Mouse (Mus musculus) adrenal gland, adult 2 months (tissue): Measurements from ENCODE around the gene Mfsd10. TPM values are rescaled to one million over a fixed set of nuclear protein-coding genes. Genes with fewer than 3 reads are reported as not detected.

Experiments
- DNase-seq: peaks from one replicate; pipeline ENCODE4 v3.0.0; 2021
- long read RNA-seq: library from polyadenylated mRNA; stranded (forward); transcript quantifications from one replicate; pipeline ENCODE4 v2.0.0, GENCODE M21; 2021
- polyA plus RNA-seq: library from polyadenylated mRNA; depleted of rRNA; stranded (reverse); fragments of >200 nt; gene quantifications from 2 replicates; pipeline ENCODE4 v1.2.3, GENCODE M21; 2012; rRNA removed
- total RNA-seq, 2 experiments: library from RNA; stranded (reverse); gene quantifications; 2 replicates each; pipeline ENCODE4 v1.2.3; 2021

The Mfsd10 gene
- total RNA-seq (10 to 100 TPM; 32.8 to 37.4 TPM), polyA plus RNA-seq (201 and 211 TPM in 2 replicates)
- long read RNA-seq, transcript Mfsd10-201 (13 exons, 1,907 nt) = major isoform, 16 of 39 reads
- long read RNA-seq, partial matches to known transcripts = 1 of 39 reads
- long read RNA-seq, other reads (novel, unspliced or antisense) = 14 of 39 reads

DNA sequence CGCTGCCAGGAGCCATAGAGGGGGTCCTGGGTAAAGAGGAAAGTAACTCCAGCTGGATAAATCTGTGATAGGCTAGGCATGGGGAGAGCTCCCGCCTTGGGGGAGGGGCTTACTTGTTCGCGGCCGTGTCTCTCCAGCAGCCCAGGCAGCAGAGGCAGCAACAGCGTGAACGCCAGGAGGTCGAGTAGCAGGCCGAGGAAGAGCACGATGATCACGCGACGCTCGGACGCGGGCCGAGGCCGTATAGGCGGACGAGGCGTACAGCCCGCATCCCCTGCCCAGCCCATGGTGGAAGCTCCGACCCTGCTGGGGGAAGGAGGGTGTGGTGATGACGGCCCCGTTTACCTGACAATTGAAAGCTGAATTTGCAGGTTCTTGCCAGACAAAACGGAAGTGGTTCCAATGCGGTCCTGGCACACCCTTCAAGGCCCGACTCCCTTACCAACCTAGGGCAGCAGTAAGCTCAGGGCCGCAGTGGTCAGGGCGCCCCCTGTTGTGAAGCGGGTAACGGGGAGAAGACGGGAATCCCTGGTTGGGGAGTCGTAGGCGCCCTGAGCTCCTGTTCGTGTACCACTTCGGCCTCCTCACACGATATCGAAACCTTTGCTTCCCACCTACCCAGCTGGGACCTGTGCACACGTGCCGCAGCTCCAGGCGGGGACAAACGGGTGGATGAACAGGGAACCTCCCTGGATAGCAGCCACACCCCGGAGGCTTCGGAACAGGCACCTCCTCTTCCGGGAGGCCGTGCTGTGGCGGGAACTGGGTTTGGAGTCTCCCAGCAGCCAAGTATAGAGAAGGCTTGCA, at the start of gene Mfsd10:
Gene Mfsd10, minus strand, starts transcription at position 732 of the 807 bp plus-strand sequence.
- DNase-seq = peak; percentile 88

DNA sequence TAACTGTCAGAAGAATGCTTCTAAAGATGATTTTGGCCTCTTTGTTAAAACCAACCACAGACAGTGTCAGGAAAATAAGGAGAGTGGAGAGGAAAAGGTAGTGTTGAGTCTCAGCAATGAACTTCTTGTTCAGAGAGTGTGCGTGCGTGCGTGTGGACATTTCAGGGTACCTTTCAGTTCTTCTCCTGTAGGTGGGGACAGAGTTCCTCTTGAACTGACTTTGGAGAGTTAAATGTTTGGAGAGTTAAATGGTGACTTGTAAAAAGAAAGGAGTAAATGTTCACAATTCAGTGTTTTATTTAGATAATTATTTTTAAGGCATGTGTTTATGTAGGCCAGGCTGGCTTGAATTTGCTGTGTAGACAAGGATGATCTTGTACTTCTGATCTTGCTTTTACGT, 33.3 kb upstream of the Mfsd10 start:
- no peak for DNase-seq

DNA sequence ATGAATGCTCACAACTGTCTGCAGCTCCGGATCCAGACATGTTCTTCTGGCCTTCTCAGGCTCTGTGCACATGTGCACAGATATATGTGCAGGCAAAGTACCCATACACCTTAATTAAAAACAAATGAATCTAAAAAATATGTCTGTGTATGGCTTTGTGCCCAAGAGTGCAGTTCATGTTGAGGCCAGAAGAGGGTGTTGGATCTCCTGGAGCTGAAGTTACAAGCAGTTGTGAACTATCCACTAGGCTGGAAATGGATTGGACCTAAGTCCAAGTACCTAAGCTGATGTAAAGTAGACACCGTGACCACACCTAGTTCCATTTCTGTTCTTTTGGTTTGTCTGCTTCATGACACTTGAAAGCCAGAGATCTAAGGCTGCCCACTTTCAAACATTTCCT, 32.5 kb upstream of the Mfsd10 start:
- no peak for DNase-seq

DNA sequence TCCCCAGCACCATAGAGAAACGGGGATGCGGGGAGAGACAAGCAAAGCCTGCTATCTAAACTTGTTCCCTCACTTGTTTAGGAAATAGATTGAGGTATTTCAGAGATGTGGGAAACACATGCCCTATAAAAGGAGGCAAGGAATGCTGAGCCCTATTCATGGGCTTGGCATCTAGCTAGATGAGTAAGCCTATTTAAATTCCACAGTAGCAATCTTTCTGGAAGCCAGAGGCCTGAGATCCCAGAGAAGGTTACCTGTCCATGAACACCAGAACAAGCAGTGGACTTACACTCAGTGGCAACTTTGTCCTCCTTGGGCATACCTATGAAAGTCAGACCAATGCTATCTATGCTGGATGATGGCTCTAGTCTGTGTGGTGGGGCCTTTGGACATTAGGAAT, 26.2 kb upstream of the Mfsd10 start:
- DNase-seq = no peak

DNA sequence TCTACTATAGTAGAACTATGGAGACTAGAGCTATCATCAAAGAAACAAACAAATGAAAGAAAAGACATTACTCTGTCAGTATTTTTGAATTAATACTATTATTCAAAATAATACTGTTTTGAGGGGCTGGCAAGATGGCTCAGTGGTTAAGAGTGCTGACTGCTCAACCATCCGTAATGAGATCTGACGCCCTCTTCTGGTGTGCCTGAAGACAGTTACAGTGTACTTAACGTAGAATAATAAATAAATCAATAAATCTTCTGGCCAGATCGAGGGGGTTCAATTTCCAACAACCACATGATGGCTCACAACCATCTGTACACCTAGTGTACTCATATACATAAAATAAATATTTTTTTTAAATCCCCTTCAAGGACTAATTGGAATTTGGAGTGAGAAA, 24.9 kb upstream of the Mfsd10 start:
- DNase-seq = no peak

DNA sequence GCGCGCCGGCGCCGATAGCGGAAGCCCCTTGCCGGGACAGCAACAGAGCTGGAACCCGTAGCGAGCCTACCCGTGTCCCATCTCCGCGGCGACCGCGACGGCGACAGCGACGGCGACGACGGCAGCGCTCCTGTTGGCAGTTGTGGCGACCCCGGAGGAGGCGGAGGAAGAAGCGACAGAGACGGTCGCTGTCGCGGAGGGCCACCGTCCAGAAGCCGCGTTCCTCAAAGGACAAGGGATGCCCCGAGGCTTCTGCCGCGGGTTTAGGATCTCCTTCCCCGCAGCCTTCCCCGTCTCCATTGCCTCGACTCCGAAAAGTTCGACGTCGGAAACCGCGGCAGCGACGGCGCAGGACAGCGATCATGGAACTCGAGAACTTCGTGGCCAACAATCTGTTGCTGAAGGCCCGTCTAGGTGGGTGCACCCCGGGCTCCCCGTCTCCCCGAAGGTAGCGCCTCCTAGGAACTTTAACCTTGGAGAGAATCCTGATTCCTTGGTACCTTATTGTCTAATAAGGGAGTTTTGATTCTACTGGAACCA, 23.6 kb upstream of the Mfsd10 start:
- DNase-seq = no peak

DNA sequence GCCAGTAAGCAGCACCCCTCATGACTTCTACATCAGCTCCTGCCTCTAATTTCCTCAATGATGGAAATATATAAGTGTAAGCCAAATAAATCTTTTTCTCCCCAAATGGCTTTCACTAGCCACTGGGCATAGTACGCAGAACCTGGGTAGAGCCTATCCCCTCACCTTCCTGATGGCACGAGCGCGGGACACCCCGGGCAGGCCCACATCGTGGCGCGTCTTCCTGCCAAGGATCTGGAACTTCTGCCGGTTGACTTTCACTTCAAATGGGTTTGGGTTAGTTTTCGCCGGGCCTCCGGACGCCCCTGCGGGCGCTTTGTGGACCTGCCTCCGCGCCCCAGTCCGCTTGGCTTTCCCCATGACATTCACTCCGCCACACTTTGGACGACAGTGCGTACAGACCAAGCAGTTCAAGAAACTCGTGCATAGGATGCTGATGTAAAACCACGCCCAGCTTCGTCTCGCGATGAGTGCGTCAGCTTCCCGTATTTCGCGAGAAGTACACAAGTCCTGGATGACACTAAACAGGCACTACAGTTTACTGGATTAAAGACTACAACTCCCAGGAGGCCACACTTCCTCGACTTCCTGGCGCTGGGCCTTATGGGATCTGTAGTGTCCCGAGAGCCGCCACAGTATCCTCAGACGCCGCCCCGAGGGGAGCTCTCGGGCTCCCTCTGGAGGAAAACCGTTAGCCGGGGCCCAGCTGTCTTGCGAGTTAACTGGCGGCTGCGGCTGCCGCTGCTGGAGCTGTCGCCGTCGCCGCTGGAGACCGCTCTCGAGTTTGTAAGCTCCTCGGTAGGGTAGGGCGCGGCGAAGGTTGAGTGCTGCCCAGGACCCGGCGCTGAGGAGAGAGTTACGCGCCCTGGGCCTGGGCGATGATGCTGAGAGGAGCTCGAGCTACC, 22.9 kb upstream of the Mfsd10 start, which contains the start of the genes Nop14 and Grk4:
Gene Nop14, minus strand, starts transcription at position 463 of the 905 bp plus-strand sequence.
Gene Grk4, plus strand, starts transcription at position 694 of the 905 bp plus-strand sequence.
- peak; percentile 99 for DNase-seq

DNA sequence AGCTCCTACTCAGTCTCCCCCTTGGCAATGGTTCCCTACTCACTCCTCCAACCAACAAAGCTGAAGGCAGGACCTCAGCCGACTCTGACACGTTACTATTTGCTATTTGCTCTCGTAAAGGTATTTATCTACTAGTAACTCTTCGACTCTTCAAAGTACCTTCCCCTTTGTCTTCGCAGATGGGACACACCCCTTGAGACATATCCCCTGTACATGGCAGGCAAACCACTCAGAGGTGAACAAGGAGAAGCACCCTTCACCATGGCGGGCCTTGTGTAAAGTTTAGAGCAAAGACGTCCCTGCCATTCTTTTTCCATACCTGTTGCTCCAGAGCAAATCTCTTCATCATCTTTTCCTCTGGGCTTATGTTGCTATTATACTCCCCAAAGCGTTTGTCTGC, 20.5 kb upstream of the Mfsd10 start:
- DNase-seq = no peak

DNA sequence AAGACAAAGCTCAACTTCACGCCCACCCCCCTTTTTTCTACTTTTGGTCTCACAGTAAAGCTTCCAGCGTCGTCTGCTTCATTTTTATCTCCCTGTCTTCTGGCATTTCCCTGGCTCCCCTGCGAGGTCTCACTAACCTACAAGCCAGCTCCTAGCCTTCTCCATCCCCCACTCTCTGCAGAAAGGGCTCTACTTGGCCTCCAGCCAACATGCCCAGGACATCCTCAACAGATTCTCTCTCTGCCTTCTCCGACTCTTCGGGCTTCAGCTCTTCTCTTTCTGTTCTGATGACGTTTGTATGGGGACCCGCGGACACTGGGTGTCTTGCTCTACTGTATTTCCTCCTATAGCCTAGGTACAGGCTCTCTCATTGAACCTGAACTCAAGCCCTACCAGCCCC, 17.9 kb upstream of the Mfsd10 start:
- DNase-seq = no peak

DNA sequence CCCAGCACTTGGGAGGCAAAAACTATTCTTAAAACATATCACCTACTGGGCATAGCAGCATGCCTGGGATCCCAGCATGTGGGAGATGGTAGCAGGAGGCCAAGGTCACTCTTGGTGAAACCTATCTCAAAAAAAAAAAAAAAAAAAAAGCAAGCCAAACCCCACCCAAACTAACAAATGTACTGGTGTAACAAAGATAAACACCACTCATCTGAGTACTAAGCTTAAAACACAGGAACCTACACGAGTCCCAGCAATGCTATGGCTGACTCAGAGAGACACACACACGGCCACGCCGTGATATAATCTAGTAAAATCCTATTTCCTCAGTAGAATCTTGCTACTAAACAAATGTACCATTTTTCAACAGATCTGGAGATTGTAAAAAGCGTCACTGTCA, 15.9 kb upstream of the Mfsd10 start:
- DNase-seq = no peak

DNA sequence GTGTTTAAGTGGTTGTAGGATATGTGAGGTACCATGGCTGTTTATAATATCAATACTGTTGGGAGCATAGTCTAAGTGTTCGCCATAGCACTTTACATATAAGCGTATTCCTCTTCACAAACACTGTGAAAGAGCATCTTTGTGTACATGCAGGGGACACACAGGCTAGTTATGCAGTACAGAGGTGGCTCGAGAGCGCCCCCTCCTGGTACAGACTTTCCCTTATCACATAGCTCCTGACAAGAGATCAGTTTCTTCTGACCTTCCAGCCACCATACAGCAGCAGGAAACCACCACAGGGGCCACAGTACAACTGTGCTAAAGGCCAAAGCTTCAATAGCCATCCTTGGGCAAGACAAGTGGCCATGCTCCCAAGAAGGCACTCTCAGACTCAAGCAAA, 10.6 kb upstream of the Mfsd10 start:
- DNase-seq = peak; percentile 37

DNA sequence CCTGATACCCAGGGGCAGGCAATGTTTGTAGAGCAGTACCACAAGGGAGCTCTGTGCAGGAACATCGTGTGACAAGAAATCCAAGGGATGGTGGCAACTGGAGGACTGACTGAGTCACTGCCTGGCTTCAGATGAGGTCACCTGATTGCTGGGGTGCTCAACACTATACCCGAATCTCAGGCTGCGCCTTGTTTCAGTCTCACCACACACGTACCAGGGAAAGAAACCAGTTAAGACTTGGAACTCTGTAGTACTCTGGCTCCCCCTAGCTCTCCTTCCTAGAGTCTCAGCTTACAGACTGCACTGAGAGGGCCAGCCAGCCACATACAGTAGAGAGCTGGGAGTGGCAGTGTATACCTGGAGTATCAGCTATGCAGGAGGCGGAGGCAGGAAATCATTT, 5.9 kb upstream of the Mfsd10 start:
- peak; percentile 43 for DNase-seq

DNA sequence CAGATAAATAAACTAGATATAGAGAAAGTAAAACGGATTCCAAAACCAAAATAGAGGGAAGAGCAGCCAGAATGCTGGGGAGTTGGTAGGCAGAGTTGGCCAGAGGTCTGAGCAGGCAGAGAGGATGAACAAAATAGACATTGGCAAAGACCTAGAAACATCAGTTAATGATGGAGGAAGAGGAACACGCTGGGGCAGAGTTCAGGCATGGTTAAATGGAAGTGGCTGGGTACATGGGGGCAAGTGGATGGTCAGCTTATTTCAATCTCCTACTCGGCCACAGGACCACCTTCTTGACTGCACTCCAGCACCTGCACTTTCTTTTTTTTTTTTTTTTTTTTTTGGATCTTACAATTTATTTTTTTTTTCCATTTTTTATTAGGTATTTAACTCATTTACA, 5.0 kb upstream of the Mfsd10 start:
- DNase-seq = no peak

DNA sequence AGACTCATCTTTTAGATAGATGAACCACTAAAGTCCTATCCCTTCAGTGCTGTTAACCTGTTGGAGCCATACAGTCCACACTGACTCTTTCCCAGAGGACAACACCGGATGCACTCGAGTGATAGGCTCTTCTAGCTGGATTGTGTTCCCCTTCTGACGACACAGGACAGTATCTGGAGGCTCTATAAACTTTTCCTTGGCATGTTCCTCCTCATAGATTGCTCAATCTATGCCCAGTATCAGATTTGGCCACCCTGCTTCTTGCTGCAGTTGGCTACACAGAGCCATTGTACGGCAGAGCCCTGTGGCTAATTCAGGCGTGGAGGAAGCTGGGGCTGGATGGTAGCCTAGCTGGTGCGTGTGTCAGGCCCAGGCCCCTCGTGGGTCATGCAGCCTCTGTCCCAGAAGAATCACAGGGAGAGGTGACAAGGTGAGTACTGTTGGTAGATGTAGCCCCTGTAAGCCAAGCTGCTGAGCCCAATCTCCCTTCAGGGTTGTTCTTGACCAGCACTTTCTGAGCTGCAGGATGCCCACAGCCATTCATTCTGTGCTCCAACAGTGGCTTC, 662 bp upstream of the Mfsd10 start:
- DNase-seq = no peak

DNA sequence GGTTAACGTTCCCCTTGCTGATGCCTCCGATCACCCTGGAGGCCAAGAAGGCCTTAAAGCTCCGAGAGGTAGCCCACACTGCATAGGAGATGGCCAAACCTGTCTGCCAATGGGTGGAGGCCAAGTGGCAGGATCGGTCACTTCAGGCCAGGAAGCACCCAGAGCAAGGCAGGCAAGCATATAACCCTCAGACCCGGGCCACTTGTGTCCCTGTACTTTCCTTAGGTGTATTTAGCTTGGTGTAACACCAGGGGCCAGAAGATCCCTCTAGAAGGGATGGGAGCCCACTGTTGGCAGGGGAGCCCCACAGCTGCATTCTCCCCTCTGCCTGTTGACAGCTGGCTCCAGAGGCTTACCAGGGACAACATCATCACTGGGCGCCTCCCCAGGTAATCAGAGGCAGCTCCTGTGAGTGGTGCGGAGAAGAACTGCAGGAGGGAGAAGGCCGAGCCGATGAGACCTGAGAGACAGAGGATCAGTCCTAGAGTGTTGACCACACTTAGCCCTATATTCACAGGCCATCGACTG, 1.3 kb downstream of the Mfsd10 start:
- DNase-seq = no peak

DNA sequence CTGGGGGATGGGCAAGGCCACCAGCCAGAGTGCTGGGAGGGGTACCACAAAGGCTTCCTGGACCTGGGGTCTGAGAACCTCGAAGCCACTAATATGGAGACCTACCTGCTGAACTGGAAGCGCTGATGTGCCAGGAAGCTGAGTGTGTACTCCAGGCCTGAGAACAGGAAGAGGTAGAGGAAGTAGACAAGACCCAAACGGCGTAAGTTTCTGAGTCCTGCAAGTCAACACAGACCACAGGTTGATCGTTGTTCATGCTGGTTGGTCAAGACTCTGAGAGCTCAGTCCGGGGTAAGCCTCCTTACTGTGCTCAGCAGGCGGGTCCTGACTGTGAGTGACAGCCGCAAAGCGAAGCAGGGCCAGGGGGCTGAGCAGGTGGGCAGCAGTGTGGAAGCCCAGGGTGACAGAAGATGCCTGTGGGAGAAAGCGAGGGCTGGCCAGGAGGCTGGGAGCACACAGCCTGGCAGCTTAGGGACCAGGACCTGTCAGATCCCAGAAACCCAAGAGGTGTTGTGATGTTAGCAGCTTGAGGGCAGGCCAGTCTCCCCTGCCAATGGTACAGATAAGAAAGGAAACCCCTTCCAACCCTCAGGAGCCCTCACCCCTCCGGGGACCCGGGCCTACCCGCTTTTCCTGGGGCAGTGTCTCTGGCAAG, 2.1 kb downstream of the Mfsd10 start:
- DNase-seq = no peak

DNA sequence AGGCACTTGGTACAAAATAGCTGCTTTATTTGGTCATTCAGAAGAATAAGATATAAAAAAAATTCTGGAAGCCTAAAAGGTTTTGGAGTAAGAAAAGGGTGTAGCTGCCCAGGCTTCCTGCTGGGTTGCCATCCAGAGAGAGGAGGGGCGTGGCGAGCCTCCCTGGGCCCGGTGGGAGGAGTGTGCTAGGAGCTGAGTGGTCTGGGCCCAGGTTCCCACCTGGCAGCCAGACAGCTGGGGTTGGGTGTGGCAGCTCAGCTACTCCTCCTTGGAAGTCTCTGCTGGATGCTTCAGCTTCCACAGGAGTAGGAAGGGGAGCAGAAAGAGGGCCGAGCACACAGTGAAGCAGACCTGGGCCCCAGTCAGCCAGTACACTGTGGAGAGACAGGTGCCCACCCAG, 3.4 kb downstream of the Mfsd10 start:
- no peak for DNase-seq

DNA sequence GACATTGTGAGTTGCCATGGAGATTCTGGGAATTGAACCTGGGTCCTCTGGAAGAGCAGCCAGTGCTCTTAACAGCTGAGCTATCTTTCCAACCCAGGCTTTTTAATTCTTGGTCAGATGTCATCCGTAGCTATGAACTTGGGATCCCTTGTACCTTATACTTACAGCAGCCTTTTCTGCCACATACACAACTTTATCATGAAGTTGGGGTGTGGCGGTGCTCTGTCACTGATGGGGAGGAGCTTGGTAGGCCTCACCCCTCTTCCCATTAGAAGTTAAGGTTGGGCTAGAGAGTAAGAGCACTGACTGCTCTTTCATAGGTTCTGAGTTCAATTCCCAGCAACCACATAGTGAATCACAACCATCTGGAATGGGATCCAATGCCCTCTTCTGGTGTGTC, 4.0 kb downstream of the Mfsd10 start:
- DNase-seq = no peak

DNA sequence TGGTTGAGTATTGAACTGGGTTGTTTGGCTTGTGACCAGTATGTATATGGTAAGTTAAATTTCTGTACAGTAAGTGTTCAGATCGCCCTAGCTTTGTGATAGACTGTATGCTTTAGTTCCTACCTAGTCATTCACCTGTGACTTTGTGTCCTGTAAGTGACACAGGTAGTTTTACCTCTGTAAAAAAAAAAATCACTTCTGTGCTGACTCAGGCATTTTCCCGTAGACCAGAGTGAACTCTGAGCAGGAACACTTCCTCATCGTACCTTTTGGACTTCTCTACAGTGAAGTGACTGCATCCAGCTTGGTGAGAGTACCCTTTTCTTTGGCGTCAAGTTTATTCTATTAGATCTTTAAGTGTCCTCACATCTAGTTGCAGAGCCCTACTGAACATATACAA, 27.0 kb downstream of the Mfsd10 start:
- no peak for DNase-seq

DNA sequence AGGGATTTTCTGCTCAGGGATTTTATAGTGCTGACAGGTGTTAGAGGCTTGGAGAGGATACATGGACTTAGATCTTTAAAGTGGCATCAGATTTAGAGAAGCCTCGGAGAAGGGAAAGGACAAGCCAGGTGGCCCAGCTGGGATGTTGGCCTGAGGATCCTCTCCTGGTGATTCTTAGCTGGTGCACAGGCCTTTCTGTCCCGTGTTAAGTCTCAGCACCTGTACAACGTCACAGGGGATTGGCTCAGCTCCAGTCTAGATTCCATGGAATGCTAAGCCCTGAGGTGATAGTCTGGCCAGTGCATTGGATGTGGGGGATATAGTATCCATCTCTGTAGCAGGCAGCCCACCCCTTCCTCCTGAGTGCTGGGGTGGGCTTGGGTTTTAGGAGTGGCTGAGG, 28.8 kb downstream of the Mfsd10 start:
- DNase-seq = no peak
